Mouse (Mus musculus): Measurements from ENCODE around the gene Gria3. TPM values are rescaled to one million over a fixed set of nuclear protein-coding genes. Genes with fewer than 3 reads are reported as not detected.

Gria3 gene
- polyA plus RNA-seq, 1 experiment from 2014 or later = 1.9 TPM

Small RNAs within 50 kb of the gene (microRNA-seq; reads per million reads assigned to microRNA genes)
- gene Gm22413 = not detected

All from limb, embryonic 11.5 days (tissue).